Mouse (Mus musculus) brain, embryonic 14.5 days (tissue): ENCODE results near the gene A430078G23Rik. TPM values are rescaled to one million over a fixed set of nuclear protein-coding genes. Genes with fewer than 3 reads are reported as not detected.

Source experiments
- DNase-seq: peaks from one replicate; pipeline ENCODE4 v3.0.0-alpha.2; 2011; ENCODE audit warnings: low read depth
- CTCF ChIP-seq: fragments of 200-500 bp; IDR thresholded peaks from 2 replicates; pipeline ENCODE4 v1.5.1; 2012; ENCODE audit warnings: inconsistent platforms, mild to moderate bottlenecking, moderate library complexity, borderline replicate concordance; ENCODE audit not compliant: insufficient read depth, insufficient read length; ENCODE audit errors: extremely low read depth
- POLR2A ChIP-seq: fragments of 200-500 bp; IDR thresholded peaks from 2 replicates; pipeline ENCODE4 v1.6.1; 2012; ENCODE audit warnings: mild to moderate bottlenecking, inconsistent platforms, borderline replicate concordance; ENCODE audit not compliant: poor library complexity, insufficient read depth, insufficient read length, severe bottlenecking; ENCODE audit errors: extremely low read depth
- polyA plus RNA-seq: library from polyadenylated mRNA; depleted of rRNA; stranded (reverse); fragments of >200 nt; gene quantifications from 2 replicates; pipeline ENCODE4 v1.2.3, GENCODE M21; 2012

A430078G23Rik gene
- polyA plus RNA-seq, 1 experiment = 0.07 TPM

DNA sequence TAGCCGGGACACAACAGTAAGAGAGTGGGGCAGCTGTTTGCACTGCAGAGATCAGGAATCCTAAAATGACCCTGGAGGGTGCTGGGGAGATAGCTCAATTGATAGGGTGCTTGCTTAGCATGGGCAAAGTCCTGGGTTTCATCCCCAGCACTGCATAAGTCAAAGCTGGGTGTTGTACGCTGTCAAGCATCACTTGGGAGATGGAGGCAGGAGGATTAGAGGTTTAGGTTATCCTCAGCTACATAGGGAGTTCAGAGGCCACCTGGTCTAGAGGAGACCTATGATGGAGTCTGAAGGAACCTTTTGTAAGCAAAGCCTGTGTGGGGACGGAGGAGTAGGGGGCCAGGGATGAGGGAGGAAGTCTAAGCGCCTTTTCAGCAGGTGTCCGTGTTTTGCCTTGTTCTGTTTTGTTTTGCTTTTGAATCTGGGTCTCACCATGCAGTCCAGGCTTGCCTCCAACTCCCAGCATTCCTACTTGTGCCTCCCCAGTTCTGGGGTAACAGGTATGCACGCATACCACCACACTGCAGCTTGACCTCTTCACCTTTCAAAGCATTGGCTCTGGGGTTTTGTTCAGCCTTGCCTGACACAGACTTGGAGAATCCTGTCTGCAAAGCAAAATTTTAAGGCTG is 712 bp downstream of the A430078G23Rik start:
- DNase-seq = no peak
- TF ChIP-seq POLR2A (no peak), CTCF (no peak)

DNA sequence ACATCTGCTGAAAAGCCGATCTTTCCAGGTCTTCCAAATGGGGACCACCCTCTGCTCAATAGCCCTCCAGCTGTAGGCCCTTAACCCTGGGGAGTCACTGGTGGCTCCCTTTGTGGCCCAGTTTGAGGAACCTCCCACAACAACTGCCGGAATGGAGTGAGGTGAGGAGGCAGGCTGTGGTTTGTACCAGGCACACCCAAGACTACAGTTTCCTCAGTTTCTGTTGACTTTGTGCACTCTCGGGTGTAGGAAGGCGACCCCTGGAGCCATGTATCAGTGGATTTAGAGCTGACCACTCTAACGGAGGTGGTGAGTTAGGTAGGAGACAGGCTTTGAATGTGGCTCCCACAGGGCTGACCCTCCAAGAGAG is 1.2 kb downstream of the A430078G23Rik start:
- DNase-seq = no peak
- TF ChIP-seq POLR2A = no peak
- no peak for TF ChIP-seq CTCF

DNA sequence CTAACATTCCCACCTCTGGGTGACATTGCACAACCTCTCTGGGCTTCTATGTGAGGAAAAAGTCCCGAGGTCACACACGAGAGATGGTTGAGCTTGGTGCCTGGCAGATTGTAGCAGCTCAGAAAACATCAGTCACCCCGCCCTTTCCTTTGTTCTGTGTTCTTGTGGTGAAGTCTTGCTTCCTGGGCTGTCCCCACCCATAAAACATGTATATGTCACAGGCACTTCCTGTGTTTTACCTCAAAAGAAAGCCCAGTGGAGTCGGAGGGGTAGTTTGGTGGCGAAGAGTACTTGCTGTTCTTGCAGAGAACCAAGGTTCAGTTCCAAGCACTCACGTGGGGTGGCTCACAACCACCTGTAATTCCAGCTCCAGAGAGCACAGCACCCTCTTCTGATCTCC is 2.4 kb downstream of the A430078G23Rik start:
- no peak for DNase-seq
- TF ChIP-seq POLR2A = no peak
- TF ChIP-seq CTCF = 0 out of 2 replicates have a peak, but pooled peaks have one; percentile 11

DNA sequence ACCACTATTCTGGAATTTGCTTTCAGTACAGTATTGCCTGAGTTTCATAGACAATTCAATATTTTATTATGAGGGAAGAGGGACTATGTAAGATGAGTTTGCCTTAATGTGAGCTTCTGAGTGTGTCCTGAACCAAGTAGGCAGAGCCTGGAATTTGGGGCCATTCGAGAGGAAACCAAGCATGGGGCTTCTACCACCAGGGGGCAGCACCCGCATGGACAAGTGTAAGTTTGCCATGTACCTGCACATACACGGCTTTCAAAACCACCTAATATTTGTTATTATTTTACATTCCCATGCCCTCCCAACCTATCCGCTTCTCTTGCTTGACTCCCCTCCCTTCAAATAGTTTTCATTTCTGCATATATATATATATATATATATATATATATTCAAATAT is 4.8 kb downstream of the A430078G23Rik start:
- peak; percentile 83 for DNase-seq

DNA sequence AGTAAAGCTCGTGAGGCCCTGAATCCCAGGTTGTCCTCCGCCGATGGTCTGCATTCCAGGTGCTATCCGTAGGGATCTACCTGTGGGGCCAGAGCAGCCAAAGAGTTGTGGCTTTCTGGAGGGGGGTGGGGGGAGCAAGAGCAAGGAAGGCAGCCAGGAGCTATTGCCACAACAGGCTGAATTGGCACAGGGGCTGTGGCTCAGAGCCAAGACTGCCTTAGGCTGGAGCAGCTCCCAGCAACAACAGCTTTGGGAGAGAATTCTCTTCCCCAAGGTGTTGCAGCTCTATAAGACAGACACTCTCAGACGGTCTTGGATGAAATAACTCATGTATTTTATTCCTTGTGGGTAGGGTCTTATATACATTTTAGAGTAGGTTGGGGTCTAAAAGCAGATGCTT is 13.9 kb downstream of the A430078G23Rik start:
- TF ChIP-seq POLR2A = no peak
- no peak for TF ChIP-seq CTCF

More for the DNA sequence above, 4.8 kb downstream of the A430078G23Rik start:
- TF ChIP-seq CTCF (peak; percentile 90), POLR2A (no peak)

DNA sequence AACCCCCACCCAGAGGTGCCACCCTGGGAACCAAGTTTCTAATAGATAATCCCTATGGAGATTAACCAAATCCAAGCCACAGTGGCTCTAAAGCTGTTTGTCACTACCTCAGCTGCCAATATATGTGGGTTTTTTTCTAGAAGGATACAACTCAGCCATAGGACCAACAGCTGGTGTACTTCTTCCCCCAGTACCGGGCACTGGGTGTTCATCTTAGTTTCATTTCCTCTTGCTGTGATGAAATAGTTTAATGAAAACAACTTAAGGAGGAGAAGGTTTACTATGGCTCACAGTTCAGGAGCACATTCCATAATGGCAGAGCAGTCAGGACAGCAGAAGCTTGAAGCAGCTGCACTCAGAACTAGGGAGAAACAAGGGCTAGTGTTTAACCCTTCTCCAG is 14.9 kb downstream of the A430078G23Rik start:
- no peak for TF ChIP-seq CTCF
- no peak for TF ChIP-seq POLR2A
- DNase-seq = no peak

More for the DNA sequence above, 13.9 kb downstream of the A430078G23Rik start:
- DNase-seq = peak; percentile 65

DNA sequence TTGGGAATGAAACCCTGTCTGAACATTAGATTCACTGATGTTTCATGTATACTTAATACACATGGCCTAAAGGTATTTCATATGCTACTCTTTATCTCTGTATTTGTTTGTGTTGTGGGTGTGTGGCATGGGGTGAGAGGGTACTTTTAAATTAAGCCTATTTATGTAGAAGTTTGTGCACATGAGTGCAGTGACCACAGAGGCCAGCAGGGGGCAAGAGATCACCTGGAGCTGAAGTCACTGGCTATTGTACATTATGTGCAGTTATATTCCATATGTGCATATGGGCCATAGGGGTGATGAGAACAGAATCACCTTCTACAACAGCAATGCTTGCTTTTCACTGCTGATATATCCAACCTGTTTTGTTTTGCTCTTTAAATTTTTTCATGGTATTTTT is 22.5 kb downstream of the A430078G23Rik start:
- TF ChIP-seq CTCF = peak; percentile 12; the same call in 1 of the 2 replicates
- TF ChIP-seq POLR2A = no peak
- no peak for DNase-seq

DNA sequence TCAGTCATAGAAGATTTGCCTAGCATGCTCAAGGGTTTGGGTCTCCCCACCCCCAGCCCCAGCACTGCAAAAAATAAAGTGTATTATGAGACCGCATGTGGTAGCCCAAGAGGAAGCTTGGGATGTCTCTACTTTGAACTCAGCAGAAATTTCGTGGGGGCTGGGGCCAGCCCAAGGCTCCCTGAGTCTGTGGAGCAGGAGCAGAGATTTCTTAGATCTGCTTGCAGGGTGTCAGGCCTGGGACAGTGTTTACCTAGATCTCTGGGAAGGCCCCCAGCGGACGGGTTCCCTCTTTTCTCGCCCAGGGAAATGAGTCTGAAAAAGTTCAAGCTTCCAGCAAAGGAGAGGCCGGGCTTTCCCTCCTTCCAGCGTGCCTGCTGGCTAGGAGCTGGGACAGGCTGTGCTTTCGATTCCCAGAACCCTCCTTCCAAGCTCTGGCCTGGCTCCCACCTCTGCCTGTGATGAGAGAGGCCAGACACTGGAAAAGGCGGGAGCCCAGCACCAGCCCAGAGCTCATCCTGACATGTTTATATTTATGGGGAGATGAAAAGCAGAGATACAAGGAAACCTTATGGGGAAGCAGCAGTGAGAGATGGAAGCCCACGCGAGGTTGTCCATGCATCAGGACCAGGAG is 23.5 kb downstream of the A430078G23Rik start:
- no peak for DNase-seq

DNA sequence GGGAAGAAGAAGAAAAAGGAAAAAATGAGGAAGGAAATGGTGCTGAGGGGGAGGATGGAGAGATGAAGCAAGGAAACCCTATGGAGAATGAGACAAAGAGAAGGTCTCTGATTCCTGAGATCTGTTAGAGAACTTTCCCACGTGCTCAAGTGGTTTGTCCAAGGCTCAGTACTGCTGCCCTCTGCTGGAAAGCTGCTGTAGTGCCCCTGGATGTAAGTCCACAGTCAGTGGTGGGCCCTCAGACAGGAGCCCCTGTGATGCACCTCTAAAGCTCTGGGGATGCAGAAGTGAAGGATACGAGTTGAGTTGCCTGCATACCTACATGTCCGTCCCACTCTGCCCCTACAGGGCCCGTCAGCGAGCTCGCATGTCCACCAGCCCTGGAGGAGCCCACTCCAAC is 34.1 kb downstream of the A430078G23Rik start:
- peak; percentile 70 for DNase-seq
- TF ChIP-seq CTCF (peak; percentile 73), POLR2A (no peak)

More for the DNA sequence above, 23.5 kb downstream of the A430078G23Rik start:
- no peak for TF ChIP-seq POLR2A
- no peak for TF ChIP-seq CTCF

DNA sequence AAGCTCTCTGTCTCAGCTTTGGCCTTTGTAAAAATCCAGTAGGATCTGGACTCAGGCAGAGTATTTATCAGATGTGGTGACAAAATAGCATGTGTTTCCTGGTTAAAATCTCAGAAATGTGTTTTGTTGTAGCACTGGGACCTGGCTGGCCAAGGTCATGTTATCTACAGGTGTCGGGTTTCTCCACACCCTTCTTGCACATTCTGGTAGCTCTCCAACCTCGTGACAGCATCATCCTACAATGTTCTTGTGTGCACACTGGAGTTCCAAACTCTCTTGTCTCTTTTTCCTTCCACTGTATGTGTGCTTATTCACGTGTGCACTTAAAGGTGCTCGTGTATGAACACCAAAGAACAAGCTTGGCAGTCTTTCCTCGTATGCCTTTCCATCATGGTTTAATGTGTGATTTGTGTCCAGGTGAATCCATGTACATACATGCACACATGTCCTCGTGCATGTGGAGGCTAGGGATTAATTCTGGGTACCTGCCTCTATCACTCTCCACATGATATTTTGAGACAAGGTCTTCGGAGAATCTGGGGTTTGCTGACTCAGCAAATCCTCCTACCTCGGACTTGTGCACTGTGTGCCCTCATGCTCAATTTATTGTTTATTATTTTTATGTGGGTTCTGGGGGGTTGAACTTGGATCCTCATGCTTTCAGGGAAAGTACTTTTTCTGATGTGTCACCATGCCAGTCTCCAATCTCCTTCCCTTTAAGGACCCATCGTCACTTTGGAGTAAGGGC is 35.5 kb downstream of the A430078G23Rik start:
- TF ChIP-seq CTCF = no peak
- no peak for TF ChIP-seq POLR2A
- DNase-seq = no peak

DNA sequence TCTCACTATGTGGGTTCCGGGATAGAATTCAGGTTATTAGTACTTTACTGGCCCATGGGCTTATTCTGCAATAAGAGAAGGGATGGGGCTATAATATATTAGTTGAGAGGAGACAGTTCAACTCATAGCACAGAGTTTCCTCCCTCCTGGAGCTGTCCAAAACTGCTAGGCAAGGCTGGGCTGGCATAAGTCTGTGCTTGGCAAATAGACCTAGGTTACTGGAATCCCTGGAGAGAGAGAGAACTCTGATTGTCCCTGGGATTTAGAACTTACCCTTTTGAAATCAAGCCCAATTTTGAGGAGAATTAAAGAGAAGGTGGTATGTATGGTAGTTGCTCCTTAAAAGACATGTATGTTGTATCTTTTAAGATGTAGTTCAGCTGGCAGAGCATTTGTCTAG is 36.3 kb downstream of the A430078G23Rik start:
- no peak for TF ChIP-seq POLR2A
- TF ChIP-seq CTCF = no peak

DNA sequence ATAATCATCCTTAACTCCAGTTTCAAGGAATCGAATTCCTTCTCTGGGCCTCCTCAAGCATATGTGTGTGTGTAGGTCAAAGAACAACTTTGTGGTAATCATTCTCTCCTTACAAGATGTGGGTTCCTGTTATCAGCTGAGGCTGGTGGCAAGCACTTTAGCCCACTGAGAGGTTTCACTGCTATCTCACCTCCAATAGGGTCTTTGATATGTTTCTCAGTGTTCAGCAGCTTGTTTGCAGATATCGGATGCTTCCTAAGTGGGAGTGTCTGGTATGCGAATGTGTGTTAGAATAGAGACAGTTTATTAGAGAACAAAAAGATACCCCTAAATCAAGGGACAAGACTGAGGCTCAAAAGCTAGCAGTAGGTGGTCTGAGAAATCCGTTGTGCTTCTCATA is 39.1 kb downstream of the A430078G23Rik start:
- TF ChIP-seq CTCF = no peak
- TF ChIP-seq POLR2A = no peak
- DNase-seq = no peak

More for the DNA sequence above, 36.3 kb downstream of the A430078G23Rik start:
- no peak for DNase-seq
